Mouse (Mus musculus) embryo, embryonic 10.5 days (tissue): ENCODE measurements around the gene Tgm2.
A peak's percentile ranks its signal among the peaks of the same experiment; 100 is the strongest.

ENCODE experiments used
- DNase-seq: peaks from one replicate; pipeline ENCODE4 v3.0.0-alpha.2; 2015; ENCODE audit warnings: low spot score

Tgm2 gene

GRCm38 (mm10) chr2:158070885-158071632 lies 75.2 kb downstream of the Tgm2 start:
- DNase-seq, result peak; percentile 6

GRCm38 (mm10) chr2:158068444-158068971 lies 77.7 kb downstream of the Tgm2 start:
- DNase-seq, result no peak

GRCm38 (mm10) chr2:158067260-158067824 lies 78.9 kb downstream of the Tgm2 start:
- no peak for DNase-seq

GRCm38 (mm10) chr2:158066456-158066855 lies 79.8 kb downstream of the Tgm2 start:
- DNase-seq, result no peak
